Mouse (Mus musculus) liver, embryonic 14.5 days (tissue): ENCODE results near the gene Mks1.

Experiments
- CTCF ChIP-seq: IDR thresholded peaks from 2 replicates; pipeline ENCODE4 v1.5.1; 2016; ENCODE audit warnings: antibody characterized with exemption, low read depth, control low read depth
- EP300 ChIP-seq: IDR thresholded peaks from 2 replicates; pipeline ENCODE4 v1.6.1; 2016; ENCODE audit warnings: antibody characterized with exemption, low read depth

- TF ChIP-seq EP300 (no peak), CTCF (no peak)
These were observed 7.4 kb downstream of the Mks1 start for GRCm38 (mm10) chr11:87860426-87860825.
